Mouse (Mus musculus) forebrain, embryonic 11.5 days (tissue): ENCODE results near the gene Fyb2. TPM values are rescaled to one million over a fixed set of nuclear protein-coding genes. Genes with fewer than 3 reads are reported as not detected.

Source experiments
- ATAC-seq: fragments of 200-750 bp; cut with Nextera tagmentation; replicated peaks from 2 replicates; pipeline ENCODE4 v1.8.0; 2017; ENCODE audit warnings: moderate TSS enrichment; ENCODE audit not compliant: low FRiP score
- DNase-seq: peaks from one replicate; pipeline ENCODE4 v3.0.0-alpha.2; 2017; ENCODE audit warnings: low spot score
- H3K27ac ChIP-seq: fragments of 300-500 bp; sonication (generic); 2 replicates; pipeline ENCODE4 v1.5.1; 2014; ENCODE audit warnings: low read depth, low read length
- H3K27me3 ChIP-seq: fragments of 300-500 bp; sonication (generic); 2 replicates; pipeline ENCODE4 v1.6.1; 2014; ENCODE audit warnings: mild to moderate bottlenecking, low read length, mixed read lengths; ENCODE audit not compliant: control insufficient read depth, insufficient read depth
- H3K36me3 ChIP-seq: fragments of 300-500 bp; sonication (generic); 2 replicates; pipeline ENCODE4 v1.6.1; 2014; ENCODE audit warnings: mild to moderate bottlenecking, low read length, moderate library complexity, mixed read lengths; ENCODE audit not compliant: control insufficient read depth, insufficient read depth
- H3K4me1 ChIP-seq: fragments of 300-500 bp; sonication (generic); replicated peaks from 2 replicates; pipeline ENCODE4 v1.6.1; 2014; ENCODE audit warnings: low read length, mixed read lengths; ENCODE audit not compliant: control insufficient read depth, insufficient read depth
- H3K4me2 ChIP-seq: fragments of 300-500 bp; sonication (generic); 2 replicates; pipeline ENCODE4 v1.6.1; 2014; ENCODE audit warnings: low read depth, mild to moderate bottlenecking, low read length, moderate library complexity, mixed read lengths; ENCODE audit not compliant: severe bottlenecking
- H3K4me3 ChIP-seq: fragments of 300-500 bp; sonication (generic); 2 replicates; pipeline ENCODE4 v1.5.1; 2014; ENCODE audit warnings: low read depth, low read length
- H3K9ac ChIP-seq: fragments of 300-500 bp; sonication (generic); 2 replicates; pipeline ENCODE4 v1.6.1; 2014; ENCODE audit warnings: low read length
- H3K9me3 ChIP-seq: fragments of 300-500 bp; sonication (generic); 2 replicates; pipeline ENCODE4 v1.6.1; 2016; ENCODE audit warnings: low read length, mixed read lengths; ENCODE audit not compliant: control insufficient read depth
- WGBS: fragments of 180-500 bp; shearing (Covaris S2); extraction: QIAGEN DNeasy Blood & Tissue Kit; methylation state at CpG from one replicate; pipeline ENCODE4 v1.1.7; 2014; 5-methylcytosine and 5-hydroxymethylcytosine counted together
- polyA plus RNA-seq: library from polyadenylated mRNA; unstranded; fragments of >200 nt; fragmentation: Nextera tagmentation; extraction: Ambion mirVana; gene quantifications from 2 replicates; pipeline ENCODE4 v1.2.1, GENCODE M21; 2014

The Fyb2 gene
- polyA plus RNA-seq, 1 experiment from 2014 or later = 0.17 TPM

- Histone ChIP-seq H3K4me1 (no peaks in the 10 kb centered on the region), H3K4me3 (no peak overlapping the region), H3K9me3 (no peaks in the 10 kb centered on the region), H3K4me2 (no peak overlapping the region), H3K27ac (no peak overlapping the region), H3K27me3 (no peaks in the 10 kb centered on the region), H3K9ac (no peak overlapping the region), H3K36me3 (no peaks in the 10 kb centered on the region)
- WGBS = 84% methylated on average over 4 of the region's 4 CpGs
- ATAC-seq (no peak), DNase-seq (no peak)
Measured at GRCm38 (mm10) chr4:104948886-104949285, 35.6 kb downstream of the Fyb2 start.

GRCm38 (mm10) chr4:104949304-104949703 is 36.0 kb downstream of the Fyb2 start:
- DNase-seq = no peak
- no peak overlapping the region for H3K9ac ChIP-seq
- H3K36me3 ChIP-seq = no peaks in the 10 kb centered on the region
- H3K27ac ChIP-seq = no peak overlapping the region
- H3K27me3 ChIP-seq = no peaks in the 10 kb centered on the region
- WGBS = 77% methylated on average over 3 of the region's 3 CpGs
- H3K4me1 ChIP-seq = no peaks in the 10 kb centered on the region
- no peak for ATAC-seq
- no peaks in the 10 kb centered on the region for H3K9me3 ChIP-seq
- H3K4me2 ChIP-seq = no peak overlapping the region
- no peak overlapping the region for H3K4me3 ChIP-seq

GRCm38 (mm10) chr4:104951280-104951878 is 38.1 kb downstream of the Fyb2 start:
- WGBS = 85% methylated on average over 4 of the region's 4 CpGs

GRCm38 (mm10) chr4:104956691-104957090 is 43.4 kb downstream of the Fyb2 start:
- no peak for DNase-seq
- 45% methylated on average over 7 of the region's 7 CpGs for WGBS

More at GRCm38 (mm10) chr4:104951280-104951878, 38.1 kb downstream of the Fyb2 start:
- Histone ChIP-seq H3K36me3 (no peaks in the 10 kb centered on the region), H3K4me2 (no peak overlapping the region), H3K4me1 (no peaks in the 10 kb centered on the region), H3K9me3 (no peaks in the 10 kb centered on the region), H3K27me3 (no peaks in the 10 kb centered on the region), H3K9ac (no peak overlapping the region), H3K27ac (no peak overlapping the region), H3K4me3 (no peak overlapping the region)
- ATAC-seq = no peak
- no peak for DNase-seq

GRCm38 (mm10) chr4:104961431-104961830 is 48.2 kb downstream of the Fyb2 start:
- Histone ChIP-seq H3K36me3 (no peaks in the 10 kb centered on the region), H3K4me1 (no peaks in the 10 kb centered on the region), H3K9me3 (no peaks in the 10 kb centered on the region), H3K27ac (no peak overlapping the region), H3K4me3 (no peak overlapping the region), H3K27me3 (no peaks in the 10 kb centered on the region), H3K9ac (no peak overlapping the region), H3K4me2 (no peak overlapping the region)
- no peak for DNase-seq
- no peak for ATAC-seq
- 91% methylated on average over 5 of the region's 5 CpGs for WGBS

More at GRCm38 (mm10) chr4:104956691-104957090, 43.4 kb downstream of the Fyb2 start:
- Histone ChIP-seq H3K4me2 (no peak overlapping the region), H3K27me3 (no peaks in the 10 kb centered on the region), H3K36me3 (no peaks in the 10 kb centered on the region), H3K9ac (no peak overlapping the region), H3K4me3 (no peak overlapping the region), H3K27ac (no peak overlapping the region), H3K9me3 (no peaks in the 10 kb centered on the region), H3K4me1 (no peaks in the 10 kb centered on the region)
- no peak for ATAC-seq

GRCm38 (mm10) chr4:104972606-104973005 is 59.4 kb downstream of the Fyb2 start:
- ATAC-seq (no peak), DNase-seq (no peak)

GRCm38 (mm10) chr4:104975162-104975830 is 62.0 kb downstream of the Fyb2 start:
- no peak overlapping the region for H3K27ac ChIP-seq
- ATAC-seq = no peak
- no peak overlapping the region for H3K9ac ChIP-seq
- no peak overlapping the region for H3K4me2 ChIP-seq
- no peaks in the 10 kb centered on the region for H3K27me3 ChIP-seq
- no peak for DNase-seq
- WGBS = 84% methylated on average over 6 of the region's 6 CpGs
- H3K36me3 ChIP-seq = no peaks in the 10 kb centered on the region
- H3K4me1 ChIP-seq = no peaks in the 10 kb centered on the region
- no peak overlapping the region for H3K4me3 ChIP-seq
- no peaks in the 10 kb centered on the region for H3K9me3 ChIP-seq

More at GRCm38 (mm10) chr4:104972606-104973005, 59.4 kb downstream of the Fyb2 start:
- Histone ChIP-seq H3K36me3 (no peaks in the 10 kb centered on the region), H3K27ac (no peak overlapping the region), H3K4me1 (no peaks in the 10 kb centered on the region), H3K9ac (no peak overlapping the region), H3K4me2 (no peak overlapping the region), H3K9me3 (no peaks in the 10 kb centered on the region), H3K27me3 (no peaks in the 10 kb centered on the region), H3K4me3 (no peak overlapping the region)
- 85% methylated on average over 2 of the region's 2 CpGs for WGBS

GRCm38 (mm10) chr4:104985960-104986632 is 72.8 kb downstream of the Fyb2 start:
- no peak for ATAC-seq
- 86% methylated on average over 5 of the region's 5 CpGs for WGBS
- no peak for DNase-seq
- H3K36me3 ChIP-seq = no peaks in the 10 kb centered on the region
- no peak overlapping the region for H3K9ac ChIP-seq
- no peaks in the 10 kb centered on the region for H3K4me1 ChIP-seq
- H3K4me2 ChIP-seq = no peak overlapping the region
- no peak overlapping the region for H3K4me3 ChIP-seq
- H3K27ac ChIP-seq = no peak overlapping the region
- no peaks in the 10 kb centered on the region for H3K9me3 ChIP-seq
- H3K27me3 ChIP-seq = no peaks in the 10 kb centered on the region
